Mouse (Mus musculus) neutrophil, adult 5-6 weeks (primary cell): ENCODE measurements at regions not wholly inside any gene's neighbourhood (a gene's known extent, or its start where the extent isn't known, plus 50 kb on each side); places are given as distances from the start of the nearest gene placed in this dataset.
A peak's percentile ranks its signal among the peaks of the same experiment; 100 is the strongest.

Experiments
- ATAC-seq: fragments of 151-379, 151-347 bp; 2 replicates; pipeline ENCODE4 v1.8.0; 2017; ENCODE audit warnings: mild to moderate bottlenecking, moderate TSS enrichment; ENCODE audit not compliant: insufficient number of reproducible peaks, poor library complexity, low FRiP score, severe bottlenecking; ENCODE audit errors: extremely low read depth

DNA sequence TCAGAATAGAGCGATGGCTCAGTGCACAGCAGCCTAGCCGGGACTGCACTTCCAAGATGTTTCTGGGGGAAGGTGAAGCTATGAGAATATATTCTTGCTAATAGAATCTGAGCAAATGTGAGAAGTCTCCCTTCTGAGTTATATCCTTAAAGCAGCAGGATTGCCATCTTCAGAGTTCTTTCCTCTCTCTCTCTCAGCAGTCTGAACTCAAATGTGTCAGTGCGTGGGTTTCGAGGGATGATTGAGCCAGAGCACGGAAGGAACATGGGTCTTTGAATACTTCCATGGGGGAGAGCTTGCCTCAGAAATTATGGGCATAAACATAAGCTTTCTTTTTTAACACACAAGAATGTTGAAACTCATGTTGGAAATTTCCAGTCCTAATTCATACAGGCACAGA, 123.6 kb upstream of the Lhx1 start:
- ATAC-seq = no peak

DNA sequence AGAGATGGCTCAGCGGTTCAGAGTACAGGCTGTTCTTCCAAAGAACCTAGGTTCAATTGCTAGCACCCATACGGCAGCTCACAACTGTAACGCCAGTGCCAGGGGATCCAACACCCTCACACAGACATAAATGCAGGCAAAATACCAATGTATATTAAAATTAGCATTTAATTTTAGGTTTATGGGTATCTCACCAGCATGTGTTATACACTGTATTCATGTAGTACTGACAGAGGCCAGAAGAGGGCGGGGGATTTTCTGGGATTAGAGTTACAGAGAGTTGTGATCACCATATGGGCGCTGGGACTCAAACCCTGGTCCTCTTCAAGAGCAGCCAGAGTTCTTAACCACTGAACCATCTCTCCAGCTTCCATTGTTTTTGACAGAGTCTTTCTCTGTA, 121.8 kb upstream of the Lhx1 start:
- ATAC-seq = no peak

DNA sequence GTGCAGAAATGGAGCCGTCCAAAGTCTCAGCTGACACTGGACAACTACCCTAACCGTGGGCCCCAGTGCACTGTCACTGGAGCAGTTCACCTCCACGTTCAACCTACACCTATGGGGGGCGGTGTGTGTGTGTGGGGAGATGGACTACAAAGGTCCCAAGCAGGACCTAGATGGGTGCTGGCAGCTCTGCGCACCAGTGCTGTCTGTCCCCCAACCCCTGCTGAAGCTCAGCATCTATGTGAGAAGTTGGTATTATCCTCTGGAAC, 117.7 kb upstream of the Lhx1 start:
- no peak for ATAC-seq

DNA sequence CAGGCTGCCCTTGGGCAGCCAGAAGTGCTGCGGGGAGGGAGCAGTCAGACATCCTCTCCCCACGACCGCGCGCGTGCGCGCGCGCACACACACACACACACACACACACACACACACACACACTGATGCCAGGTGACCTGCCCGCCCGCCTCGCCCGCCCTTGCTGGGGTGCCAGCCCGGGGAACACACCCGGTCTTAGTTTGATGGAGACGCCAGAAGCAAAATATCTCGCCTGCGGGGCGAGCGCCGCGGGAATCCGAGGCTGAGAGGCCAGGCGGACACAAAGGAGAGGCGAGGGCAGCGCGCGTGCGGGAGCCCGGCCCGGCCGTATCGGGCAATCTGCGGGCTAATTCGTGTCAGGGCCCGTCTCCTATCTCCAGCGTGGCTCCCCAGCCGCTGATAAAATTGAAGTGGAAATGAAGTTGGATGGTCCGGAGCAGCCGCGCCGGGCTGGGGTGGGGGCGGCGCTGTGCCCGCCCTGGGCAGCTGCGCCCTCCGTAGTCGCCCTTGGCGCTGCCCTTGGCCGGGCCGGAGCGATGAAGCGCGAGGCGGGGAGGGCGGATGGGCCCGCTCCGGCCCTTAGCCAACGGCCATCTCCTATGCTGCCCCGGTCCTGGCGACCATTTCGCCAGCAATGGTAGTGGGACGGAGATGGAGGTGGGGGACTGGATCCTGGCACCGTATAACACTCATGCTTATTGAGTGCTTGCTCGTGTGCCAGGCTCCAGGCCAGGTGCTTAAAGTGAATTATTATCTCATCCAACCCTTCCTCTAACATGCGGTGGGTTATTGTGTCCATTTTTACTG, 117.2 kb upstream of the Lhx1 start:
- no peak for ATAC-seq

DNA sequence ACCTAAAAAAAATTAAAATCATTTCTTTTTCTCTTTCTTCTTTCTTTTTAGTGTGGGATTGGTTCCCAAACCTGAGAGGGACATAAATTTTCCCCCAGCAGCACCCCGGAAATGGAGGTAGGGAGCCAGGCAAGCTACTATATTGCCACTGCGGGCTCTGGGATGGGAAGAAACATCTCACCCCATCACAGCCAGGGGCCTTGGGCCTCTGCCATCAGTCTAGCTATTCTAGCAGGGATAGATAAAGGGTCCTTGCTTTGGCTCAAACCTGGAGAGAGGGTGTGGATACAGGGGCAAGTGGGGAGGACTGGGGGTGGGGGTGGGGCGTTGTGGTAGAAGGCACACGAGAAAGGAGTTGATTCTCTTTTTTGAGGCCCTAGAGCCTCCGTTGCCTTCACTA, 116.3 kb upstream of the Lhx1 start:
- ATAC-seq = no peak

DNA sequence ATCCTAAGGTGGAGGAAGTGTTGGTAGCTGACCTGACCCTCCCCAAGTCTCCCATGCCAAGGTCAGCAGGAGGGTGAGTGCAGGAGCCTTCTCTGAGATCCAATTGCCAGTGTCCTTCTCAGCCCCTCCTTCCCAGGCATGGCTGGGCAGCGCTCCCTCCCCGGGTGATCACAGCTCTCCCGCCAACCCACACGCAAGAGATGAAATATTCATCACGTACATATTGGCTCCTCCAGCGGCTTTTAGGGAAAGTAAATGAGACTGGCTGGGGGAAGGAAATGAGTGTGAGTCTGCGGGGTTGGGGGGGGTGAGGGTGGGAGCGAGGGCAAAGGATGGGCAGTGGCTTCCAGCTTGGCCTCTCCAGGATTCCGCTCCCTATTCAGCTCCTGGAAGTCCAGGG, 113.0 kb upstream of the Lhx1 start:
- no peak for ATAC-seq

DNA sequence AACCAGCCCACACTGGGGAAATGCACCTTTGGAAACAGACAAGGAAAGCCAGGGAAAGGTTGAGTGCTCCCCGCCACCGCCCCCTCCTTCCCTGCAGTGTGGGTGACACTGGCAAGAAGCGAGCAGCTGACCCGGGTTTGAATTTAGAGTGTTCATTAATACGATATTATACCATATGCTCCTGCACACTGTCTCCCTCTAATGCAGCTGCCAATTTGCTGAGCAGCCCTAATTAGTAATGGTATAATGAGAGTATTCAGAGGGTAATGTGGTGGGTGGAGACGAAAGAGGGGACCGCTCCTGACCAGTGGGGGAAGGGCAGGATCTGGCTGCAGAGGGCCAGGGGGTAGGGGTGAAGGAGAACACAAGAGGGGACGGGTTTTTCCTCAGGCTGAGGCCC, 111.9 kb upstream of the Lhx1 start:
- no peak for ATAC-seq

DNA sequence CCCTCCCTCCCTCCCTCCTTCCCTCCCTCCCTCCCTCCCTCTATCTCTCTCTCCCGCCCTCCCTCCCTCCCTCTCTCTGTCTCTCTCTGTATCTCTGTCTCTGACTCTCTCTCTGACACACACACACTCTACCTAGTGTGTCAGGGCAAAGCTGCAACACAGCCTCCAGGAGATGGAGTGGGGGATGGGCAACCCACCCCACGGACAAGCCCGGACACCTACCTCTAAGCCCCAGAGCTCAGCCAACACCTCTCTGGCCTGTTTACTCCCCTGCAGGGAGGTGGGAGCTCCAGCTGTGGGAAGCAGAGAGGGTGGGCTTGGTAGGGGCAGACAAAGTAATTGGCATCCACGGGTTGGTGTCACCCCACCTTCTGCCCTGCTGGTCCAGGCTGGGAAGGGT, 109.7 kb upstream of the Lhx1 start:
- ATAC-seq = no peak

DNA sequence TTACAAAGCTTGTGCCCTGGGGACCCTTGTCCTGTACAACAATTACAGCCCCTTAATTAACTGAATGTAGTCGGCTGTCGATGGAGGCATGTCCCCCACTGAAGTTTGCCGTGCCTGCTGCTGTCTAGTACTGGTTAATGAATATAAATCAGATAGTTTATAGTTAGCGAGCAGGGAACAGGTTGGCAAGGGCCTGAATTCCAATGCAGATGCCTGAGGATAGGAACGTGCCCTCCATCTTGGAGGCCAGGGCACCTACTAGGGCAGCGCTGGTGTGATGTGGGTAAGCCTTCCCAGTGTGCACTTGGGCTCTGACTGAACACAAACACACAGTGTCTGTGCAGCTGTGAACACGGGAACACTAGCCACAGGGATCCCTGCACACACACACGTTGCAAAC, 108.0 kb upstream of the Lhx1 start:
- ATAC-seq = no peak

DNA sequence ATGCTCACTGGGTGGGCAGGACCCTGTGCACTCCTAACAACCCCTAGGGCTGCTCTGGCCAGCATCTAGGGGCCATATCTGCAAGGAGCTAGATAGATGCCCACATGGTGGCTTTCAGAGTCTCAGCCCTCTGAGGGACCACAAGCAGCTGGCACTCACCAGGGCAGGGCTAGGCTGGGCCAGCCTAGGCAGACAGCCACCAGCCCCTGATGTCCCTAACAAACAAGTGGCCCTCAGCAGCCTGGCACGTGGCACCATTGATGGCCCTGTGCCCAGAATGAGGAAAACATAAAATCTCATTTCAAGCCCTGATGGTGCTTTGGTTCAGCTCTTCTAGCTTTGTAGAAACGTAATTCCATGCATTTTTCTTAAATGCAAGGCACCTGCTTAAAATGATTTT, 102.8 kb upstream of the Lhx1 start:
- no peak for ATAC-seq

DNA sequence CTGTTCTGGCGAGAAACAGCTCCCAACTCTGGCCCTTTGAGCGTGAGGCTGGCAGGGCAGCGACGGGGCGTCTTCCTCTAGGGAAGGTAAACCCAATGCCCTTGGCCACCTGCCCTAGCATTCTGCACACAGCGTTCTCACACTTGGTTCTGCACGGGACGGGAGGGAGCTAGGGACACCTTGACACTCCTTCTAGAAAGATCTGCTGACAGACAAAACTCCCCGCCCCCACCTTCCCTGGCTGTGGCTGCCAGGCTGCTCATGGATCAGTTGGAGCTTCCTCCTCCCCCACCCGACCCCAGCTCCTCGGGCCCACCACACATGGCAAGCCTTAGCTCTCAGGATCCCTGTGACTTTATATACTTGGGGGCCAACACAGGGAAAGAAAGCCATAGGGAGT, 102.3 kb upstream of the Lhx1 start:
- no peak for ATAC-seq

DNA sequence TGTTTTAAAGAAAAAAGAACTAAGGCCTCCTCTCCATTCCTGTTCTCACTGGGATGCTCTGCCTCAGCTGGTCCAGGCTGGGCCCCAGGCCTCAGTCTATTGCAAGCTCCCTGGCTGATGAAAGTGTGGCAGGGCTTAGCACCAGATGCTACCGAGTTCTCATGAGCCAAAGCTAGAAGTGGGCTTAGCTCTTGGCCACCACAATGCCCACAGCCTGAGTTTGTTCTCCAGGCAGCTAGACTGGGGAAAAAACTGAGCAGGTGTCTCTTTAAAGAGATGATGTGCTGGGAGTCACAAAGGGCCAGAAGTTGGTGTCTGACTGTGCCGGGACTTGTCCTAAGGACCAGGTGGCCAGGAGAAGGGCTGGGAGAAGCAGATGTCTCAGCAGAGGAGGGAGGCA, 101.9 kb upstream of the Lhx1 start:
- no peak for ATAC-seq

DNA sequence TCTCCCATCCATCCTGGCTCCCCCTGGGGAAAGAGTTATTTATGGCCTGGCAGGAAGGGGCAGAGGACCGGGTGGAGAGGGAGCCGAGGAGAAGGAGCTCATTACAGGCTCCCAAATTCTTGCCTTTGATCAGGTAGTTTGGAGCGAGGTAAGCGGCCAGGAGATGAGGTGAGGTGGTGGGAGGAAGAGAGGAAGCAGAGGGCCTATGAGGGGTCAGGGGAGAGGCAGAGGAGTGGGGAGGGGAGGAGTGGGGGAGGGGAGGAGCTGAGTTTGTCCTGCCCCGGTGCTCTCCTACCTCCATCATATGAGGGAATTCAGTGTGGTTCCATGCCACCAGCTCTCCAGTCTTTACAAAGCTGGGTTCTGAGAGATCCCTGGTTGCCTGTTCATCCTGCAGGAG, 98.8 kb upstream of the Lhx1 start:
- no peak for ATAC-seq

DNA sequence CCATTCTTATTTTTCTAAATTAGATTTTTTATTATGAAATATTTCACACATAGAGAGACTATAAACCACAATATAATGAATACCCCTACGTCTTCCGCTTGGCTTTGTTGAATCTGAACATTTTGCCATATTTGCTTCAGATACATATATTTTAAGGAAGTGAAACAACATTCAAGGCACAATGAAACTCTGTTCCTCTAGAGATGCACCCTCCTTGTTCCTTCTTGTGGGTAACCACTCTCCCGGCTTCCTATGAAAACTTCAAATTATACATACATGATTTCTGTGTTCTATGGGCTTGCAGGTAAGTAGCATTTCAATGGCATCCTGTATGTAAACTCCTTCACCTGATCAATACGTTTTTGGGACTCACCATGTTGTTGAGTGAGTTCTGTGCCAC, 94.4 kb upstream of the Lhx1 start:
- ATAC-seq = 0 out of 2 replicates have a peak, but pooled peaks have one; percentile 30

DNA sequence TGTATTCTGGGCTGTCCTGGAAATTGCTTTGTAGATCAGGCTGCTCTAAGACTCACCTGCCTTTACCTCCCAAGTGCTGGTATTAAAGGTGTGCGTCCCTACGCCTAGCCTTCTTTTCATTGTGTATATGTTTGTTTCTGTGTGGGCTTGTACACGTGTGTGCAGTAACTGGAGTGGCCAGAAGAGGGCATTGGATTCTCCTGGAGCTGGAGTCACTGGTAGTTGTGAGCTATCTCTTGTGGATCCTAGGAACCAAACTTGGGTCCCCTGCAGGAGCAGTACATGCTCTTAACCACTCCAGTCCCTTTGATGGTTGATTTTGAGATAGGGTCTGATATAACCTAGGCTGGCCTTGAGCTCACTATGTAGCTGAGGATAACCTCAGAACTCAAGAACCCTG, 93.2 kb upstream of the Lhx1 start:
- no peak for ATAC-seq

DNA sequence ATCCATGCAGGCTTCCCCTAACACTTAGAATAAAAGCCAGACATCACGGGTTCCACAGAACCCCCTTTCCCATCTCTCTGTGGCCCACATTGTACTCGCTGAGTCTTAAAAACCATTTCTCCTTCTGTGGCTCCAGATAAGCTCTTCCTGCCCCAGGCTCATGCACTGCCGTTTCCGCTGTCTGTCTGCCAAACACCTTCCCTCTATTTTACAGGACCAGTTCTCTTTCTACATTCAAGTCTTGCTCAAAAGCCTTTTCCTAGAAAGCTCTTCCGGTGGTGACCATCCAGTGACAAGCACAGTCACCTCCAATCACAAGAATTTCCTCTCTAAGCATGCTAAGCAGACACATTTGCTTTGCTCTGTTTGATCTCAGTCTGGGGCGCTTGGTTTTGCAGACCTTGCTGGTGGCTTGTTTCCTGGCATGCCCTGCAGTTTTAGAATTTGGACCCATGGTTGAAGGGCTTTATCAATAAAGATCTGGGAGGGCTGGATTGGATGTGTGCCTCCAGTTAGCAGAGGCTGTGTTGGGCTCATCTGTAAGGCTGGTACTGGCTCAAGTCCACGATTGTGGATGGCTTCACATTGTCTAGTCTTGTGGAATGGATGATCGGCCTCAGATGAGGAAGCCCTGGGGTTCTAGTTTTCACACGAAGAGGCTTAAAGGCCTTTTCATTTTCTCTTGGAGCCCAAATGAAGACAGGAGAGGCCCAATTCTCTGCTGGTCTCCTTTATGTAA, 87.8 kb upstream of the Lhx1 start:
- ATAC-seq = no peak

DNA sequence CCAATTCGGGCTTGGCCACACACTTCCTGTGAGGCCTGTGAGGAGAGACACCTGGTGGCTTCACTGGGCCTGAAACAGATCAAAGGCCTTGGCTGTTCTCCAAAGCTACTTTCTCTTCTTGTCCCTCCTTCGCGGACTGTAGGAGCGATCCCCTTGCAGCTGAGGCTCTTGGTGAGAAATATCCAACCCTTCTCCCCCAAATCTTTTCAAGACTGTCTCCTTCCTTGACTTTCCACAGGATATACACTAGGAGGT, 86.2 kb upstream of the Lhx1 start:
- ATAC-seq = no peak

DNA sequence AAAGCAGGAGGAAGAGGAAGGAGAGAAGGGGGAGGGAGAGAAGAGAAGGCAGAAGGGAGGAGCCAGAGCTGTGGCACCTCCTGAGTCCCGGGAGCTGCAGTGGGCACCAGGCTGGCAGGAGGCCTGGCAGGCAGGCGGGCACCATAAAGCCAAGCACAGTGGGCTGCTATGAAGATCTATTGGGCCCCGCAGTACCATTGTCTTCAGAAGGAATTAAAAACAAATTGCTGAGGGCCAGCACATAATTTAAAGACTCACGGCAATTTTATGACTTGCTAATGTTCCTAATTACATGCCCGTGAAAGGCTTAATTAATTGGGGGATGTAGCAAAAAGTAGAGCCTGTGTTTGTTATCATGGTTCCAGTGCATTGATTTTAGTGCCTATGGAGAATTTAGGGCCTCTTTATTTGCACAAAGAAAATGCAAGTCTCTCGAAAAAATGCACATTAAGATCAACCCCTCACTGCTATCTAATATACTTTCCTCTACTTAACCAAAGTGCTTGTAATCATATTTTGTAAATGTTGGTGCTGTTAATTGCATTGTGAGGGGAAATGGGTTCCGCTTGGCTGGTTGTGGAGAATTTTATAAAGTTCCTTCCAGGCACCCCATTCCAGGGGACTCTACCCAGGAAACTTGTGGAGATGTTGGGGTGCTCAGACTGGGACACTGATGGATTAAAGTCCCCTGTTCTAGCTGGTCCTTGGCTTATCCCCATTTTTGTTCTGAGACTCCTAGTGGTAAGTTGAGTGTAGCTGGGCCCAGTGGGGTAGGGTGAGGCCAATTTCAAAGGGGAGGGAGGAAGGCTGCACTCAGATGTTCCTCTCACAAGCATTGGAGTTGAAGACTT, 85.7 kb upstream of the Lhx1 start:
- no peak for ATAC-seq

DNA sequence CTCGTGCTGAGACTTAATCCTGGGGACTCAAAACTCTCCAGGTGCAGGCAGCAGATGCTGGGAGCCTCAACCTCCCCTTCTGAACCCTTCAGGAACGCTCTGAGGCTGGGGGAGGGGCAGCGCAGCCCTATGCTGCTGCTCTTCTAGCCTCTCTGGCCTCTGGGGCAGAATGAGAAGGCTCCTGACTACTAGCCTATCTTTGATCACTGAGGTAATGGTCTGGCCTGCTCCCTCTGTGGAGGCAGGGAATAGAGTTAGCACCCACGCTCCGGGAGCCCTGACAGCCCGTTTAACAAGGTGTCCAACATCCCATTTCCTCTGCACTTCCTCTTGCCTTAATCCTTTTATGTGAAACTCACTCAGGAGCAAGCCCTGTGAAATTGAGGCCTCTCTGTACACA, 79.4 kb upstream of the Lhx1 start:
- ATAC-seq = no peak

DNA sequence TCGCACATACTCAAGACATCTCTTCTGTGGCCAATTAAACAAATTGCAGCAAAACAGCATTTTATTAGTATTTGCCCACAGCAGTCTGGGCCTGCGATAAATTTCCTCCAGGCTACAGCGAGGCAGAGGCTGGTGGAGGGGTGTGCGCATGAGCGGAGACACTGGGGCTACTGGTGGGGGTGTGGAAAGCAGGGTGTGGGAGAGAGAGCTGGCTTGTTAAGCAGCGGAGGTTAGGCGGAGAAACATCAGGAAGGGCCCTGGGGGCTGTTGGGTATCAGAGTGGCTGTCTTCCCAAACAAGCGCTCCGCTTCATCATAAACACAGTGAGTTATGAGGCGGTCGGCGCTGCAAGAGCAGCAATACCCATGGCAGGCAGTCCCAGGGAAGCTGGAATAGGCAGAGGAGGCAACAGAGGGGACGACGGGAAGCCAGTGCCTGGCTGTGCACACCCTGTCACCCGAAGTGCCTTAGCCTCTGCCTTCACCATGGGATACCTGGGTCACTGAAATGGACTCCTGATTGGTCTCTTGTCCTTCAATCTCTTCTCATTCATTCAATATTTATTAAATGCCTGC, 74.0 kb upstream of the Lhx1 start:
- ATAC-seq = no peak
